Mouse (Mus musculus): ENCODE measurements around the gene Tbx19. TPM values are rescaled to one million over a fixed set of nuclear protein-coding genes. Genes with fewer than 3 reads are reported as not detected.

The Tbx19 gene
- polyA plus RNA-seq, 1 experiment from 2014 or later, result not detected

GRCm38 (mm10) chr1:165110659-165111058, 49.9 kb downstream of the Tbx19 start:
- no peaks in the 10 kb centered on the region for H3K9me3 ChIP-seq
- peaks cover 5% of the 10 kb centered on the region for H3K4me1 ChIP-seq (replicated peaks)
- H3K27me3 ChIP-seq, result no peaks in the 10 kb centered on the region; the same call in 1 of the 2 replicates
- no peak overlapping the region for H3K4me3 ChIP-seq (replicated peaks)
- no peak overlapping the region for H3K4me2 ChIP-seq
- H3K36me3 ChIP-seq, result no peaks in the 10 kb centered on the region
- no peak overlapping the region for H3K27ac ChIP-seq
- H3K9ac ChIP-seq (replicated peaks), result no peak overlapping the region
- ATAC-seq (ENCODE audit: insufficient number of reproducible peaks, insufficient read depth, low FRiP score, low TSS enrichment, low read depth), result no peak
- 62% methylated on average over 2 of the region's 2 CpGs for WGBS

DNA sequence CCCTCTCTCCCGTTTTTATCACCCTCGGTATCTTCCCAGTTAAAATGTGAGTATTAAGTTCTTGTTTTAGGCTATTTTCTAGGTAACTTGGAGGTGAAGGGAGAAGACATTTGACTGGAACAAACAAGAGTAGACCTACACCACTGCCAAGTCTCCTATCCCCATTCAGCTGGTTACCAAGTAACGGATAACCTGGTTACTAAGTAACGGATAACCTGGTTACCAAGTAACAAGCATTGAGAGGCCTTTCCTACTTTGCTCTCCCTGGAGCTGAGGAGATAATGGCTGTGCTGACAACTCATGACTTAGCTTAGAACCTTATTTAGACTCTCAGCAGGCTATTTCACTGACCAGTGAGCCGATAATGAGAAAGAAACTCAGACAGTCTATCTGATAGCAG, 51.4 kb downstream of the Tbx19 start:
- Histone ChIP-seq H3K36me3 (no peaks in the 10 kb centered on the region), H3K4me2 (no peak overlapping the region), H3K27ac (no peak overlapping the region), H3K4me3 (replicated peaks) (no peak overlapping the region), H3K9me3 (no peaks in the 10 kb centered on the region), H3K27me3 (no peaks in the 10 kb centered on the region), H3K4me1 (replicated peaks) (peaks cover 9% of the 10 kb centered on the region), H3K9ac (replicated peaks) (no peak overlapping the region)
- no peak for ATAC-seq (ENCODE audit: insufficient number of reproducible peaks, insufficient read depth, low FRiP score, low TSS enrichment, low read depth)
- WGBS, result 85% methylated on average over 5 of the region's 5 CpGs

GRCm38 (mm10) chr1:165108477-165108876, 52.1 kb downstream of the Tbx19 start:
- ATAC-seq (ENCODE audit: insufficient number of reproducible peaks, insufficient read depth, low FRiP score, low TSS enrichment, low read depth), result no peak
- H3K4me2 ChIP-seq, result no peak overlapping the region

DNA sequence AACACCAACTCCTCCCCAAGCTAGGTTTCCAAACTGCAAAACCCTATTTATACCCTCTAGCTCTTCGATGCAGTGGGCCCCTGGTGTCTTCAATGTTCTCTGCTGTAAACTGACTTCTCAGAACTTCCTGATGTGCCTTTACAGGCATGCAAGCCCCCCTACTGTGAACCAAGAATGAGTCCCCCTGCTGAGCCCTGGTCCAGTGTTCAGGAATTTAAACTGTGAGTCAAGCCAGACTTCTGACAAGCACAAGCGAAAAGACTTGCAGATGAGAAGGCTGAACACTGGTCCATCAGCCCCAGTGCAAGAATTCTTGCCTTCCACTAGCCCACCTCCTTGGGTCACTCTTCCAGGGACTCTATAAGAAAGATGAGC, 54.6 kb downstream of the Tbx19 start:
- no peak overlapping the region for H3K4me3 ChIP-seq (replicated peaks)
- no peak overlapping the region for H3K9ac ChIP-seq (replicated peaks)
- no peak overlapping the region for H3K27ac ChIP-seq
- no peaks in the 10 kb centered on the region for H3K36me3 ChIP-seq
- no peak overlapping the region for H3K4me2 ChIP-seq
- WGBS, result 77% methylated on average over 2 of the region's 2 CpGs
- H3K4me1 ChIP-seq (replicated peaks), result peaks cover 4% of the 10 kb centered on the region; the same call in 1 of the 2 replicates
- H3K27me3 ChIP-seq, result no peaks in the 10 kb centered on the region
- ATAC-seq (ENCODE audit: insufficient number of reproducible peaks, insufficient read depth, low FRiP score, low TSS enrichment, low read depth), result no peak
- no peaks in the 10 kb centered on the region for H3K9me3 ChIP-seq

More at GRCm38 (mm10) chr1:165108477-165108876, 52.1 kb downstream of the Tbx19 start:
- 47% methylated on average over 5 of the region's 5 CpGs for WGBS
- Histone ChIP-seq H3K27me3 (no peaks in the 10 kb centered on the region), H3K4me3 (replicated peaks) (no peak overlapping the region), H3K36me3 (no peaks in the 10 kb centered on the region), H3K9ac (replicated peaks) (no peak overlapping the region), H3K4me1 (replicated peaks) (peaks cover 4% of the 10 kb centered on the region; the same call in 1 of the 2 replicates), H3K27ac (no peak overlapping the region), H3K9me3 (no peaks in the 10 kb centered on the region)

DNA sequence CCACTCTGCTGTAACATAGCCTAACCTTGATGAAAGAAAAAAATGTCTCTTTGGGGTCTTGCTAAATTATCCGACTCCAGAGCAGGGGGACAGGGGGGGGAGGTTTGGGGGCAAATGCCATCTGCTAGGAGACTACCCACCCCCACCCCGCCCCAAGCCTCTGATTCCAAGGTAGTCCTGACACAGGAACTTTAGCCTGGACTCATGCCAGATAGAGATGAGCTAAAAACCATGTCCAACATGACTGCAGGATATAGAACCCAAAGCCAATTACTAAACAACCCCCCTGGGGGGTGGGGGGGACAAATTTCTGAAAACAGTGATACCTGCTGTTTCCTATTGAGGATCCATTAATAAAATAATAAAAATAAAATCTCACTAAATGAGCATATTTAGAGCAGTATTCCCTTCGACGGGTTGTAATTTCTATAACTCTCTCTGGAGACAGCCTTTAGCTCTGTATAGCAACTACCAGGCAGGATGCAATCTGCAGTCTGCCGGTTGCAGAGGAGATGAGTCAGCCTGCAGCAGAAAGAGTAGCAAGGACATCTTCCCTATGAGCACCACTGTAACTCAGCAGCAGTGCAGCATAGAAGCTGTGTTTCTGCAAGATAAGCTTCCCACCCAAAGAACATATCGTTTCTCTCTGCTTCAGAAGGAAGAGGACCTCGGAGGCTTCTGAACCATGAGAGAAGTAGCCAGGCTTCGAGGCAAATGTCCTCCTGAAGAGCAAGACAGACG, 55.1 kb downstream of the Tbx19 start:
- H3K4me3 ChIP-seq (replicated peaks), result no peak overlapping the region
- no peak overlapping the region for H3K27ac ChIP-seq
- WGBS, result 78% methylated on average over 9 of the region's 9 CpGs
- no peaks in the 10 kb centered on the region for H3K36me3 ChIP-seq
- H3K4me2 ChIP-seq, result no peak overlapping the region
- no peaks in the 10 kb centered on the region for H3K9me3 ChIP-seq
- H3K27me3 ChIP-seq, result no peaks in the 10 kb centered on the region
- peaks cover 4% of the 10 kb centered on the region; the same call in 1 of the 2 replicates for H3K4me1 ChIP-seq (replicated peaks)
- no peak for ATAC-seq (ENCODE audit: insufficient number of reproducible peaks, insufficient read depth, low FRiP score, low TSS enrichment, low read depth)
- H3K9ac ChIP-seq (replicated peaks), result no peak overlapping the region

GRCm38 (mm10) chr1:165104707-165105259, 55.8 kb downstream of the Tbx19 start:
- no peak for ATAC-seq (ENCODE audit: insufficient number of reproducible peaks, insufficient read depth, low FRiP score, low TSS enrichment, low read depth)
- H3K27me3 ChIP-seq, result no peaks in the 10 kb centered on the region
- peaks cover 4% of the 10 kb centered on the region; the same call in 1 of the 2 replicates for H3K4me1 ChIP-seq (replicated peaks)
- 76% methylated on average over 7 of the region's 7 CpGs for WGBS
- H3K9ac ChIP-seq (replicated peaks), result no peak overlapping the region
- no peak overlapping the region for H3K4me3 ChIP-seq (replicated peaks)
- H3K9me3 ChIP-seq, result no peaks in the 10 kb centered on the region
- no peak overlapping the region for H3K27ac ChIP-seq
- H3K4me2 ChIP-seq, result no peak overlapping the region
- H3K36me3 ChIP-seq, result no peaks in the 10 kb centered on the region

- Histone ChIP-seq H3K4me1 (replicated peaks) (0 out of 2 replicates have a peak, but pooled peaks cover 3% of the 10 kb centered on the region), H3K36me3 (no peaks in the 10 kb centered on the region), H3K4me3 (replicated peaks) (no peak overlapping the region), H3K4me2 (no peak overlapping the region), H3K9ac (replicated peaks) (no peak overlapping the region), H3K9me3 (no peaks in the 10 kb centered on the region), H3K27me3 (no peaks in the 10 kb centered on the region), H3K27ac (no peak overlapping the region)
- ATAC-seq (ENCODE audit: insufficient number of reproducible peaks, insufficient read depth, low FRiP score, low TSS enrichment, low read depth), result no peak
Observed at GRCm38 (mm10) chr1:165099569-165099968, 61.0 kb downstream of the Tbx19 start.

GRCm38 (mm10) chr1:165094871-165095270, 65.7 kb downstream of the Tbx19 start:
- H3K4me2 ChIP-seq, result no peak overlapping the region

GRCm38 (mm10) chr1:165091721-165092120, 68.9 kb downstream of the Tbx19 start:
- H3K4me3 ChIP-seq (replicated peaks), result peak overlapping the region; percentile 19
- H3K27me3 ChIP-seq, result no peaks in the 10 kb centered on the region
- 7% methylated on average over 15 of the region's 15 CpGs for WGBS
- no peak for ATAC-seq (ENCODE audit: insufficient number of reproducible peaks, insufficient read depth, low FRiP score, low TSS enrichment, low read depth)
- H3K4me1 ChIP-seq (replicated peaks), result 0 out of 2 replicates have a peak, but pooled peaks cover 3% of the 10 kb centered on the region
- no peak overlapping the region for H3K27ac ChIP-seq
- H3K9ac ChIP-seq (replicated peaks), result no peak overlapping the region
- no peaks in the 10 kb centered on the region for H3K36me3 ChIP-seq
- no peaks in the 10 kb centered on the region for H3K9me3 ChIP-seq
- peak overlapping the region; percentile 53 for H3K4me2 ChIP-seq

More at GRCm38 (mm10) chr1:165094871-165095270, 65.7 kb downstream of the Tbx19 start:
- peak; percentile 15; the same call in 1 of the 2 replicates for ATAC-seq (ENCODE audit: insufficient number of reproducible peaks, insufficient read depth, low FRiP score, low TSS enrichment, low read depth)
- WGBS, result 31% methylated on average over 7 of the region's 7 CpGs
- no peak overlapping the region for H3K27ac ChIP-seq
- no peaks in the 10 kb centered on the region for H3K36me3 ChIP-seq
- H3K4me1 ChIP-seq (replicated peaks), result 0 out of 2 replicates have a peak, but pooled peaks cover 3% of the 10 kb centered on the region
- no peaks in the 10 kb centered on the region for H3K9me3 ChIP-seq
- H3K4me3 ChIP-seq (replicated peaks), result no peak overlapping the region
- no peaks in the 10 kb centered on the region for H3K27me3 ChIP-seq
- no peak overlapping the region for H3K9ac ChIP-seq (replicated peaks)

DNA sequence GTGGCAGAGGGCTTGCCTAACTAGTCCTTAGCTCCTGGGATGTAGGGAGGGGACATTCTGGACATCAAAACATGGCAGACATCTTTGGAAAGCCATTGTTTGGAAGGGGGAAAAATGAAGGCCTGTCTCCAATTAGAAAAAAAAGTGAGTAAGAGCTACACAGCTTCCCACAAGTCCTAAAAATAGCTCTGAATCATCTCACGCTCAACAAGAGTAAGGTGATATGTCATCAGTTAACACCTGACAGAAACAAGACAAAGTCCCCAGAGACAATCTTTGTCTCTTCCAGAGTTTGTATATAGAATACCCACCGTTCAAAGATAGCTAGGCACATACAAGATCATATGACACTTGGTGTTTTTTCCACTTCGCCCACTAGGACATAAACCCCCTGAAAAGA, 71.0 kb downstream of the Tbx19 start:
- ATAC-seq (ENCODE audit: insufficient number of reproducible peaks, insufficient read depth, low FRiP score, low TSS enrichment, low read depth), result no peak
- H3K4me1 ChIP-seq (replicated peaks), result no peaks in the 10 kb centered on the region
- no peak overlapping the region for H3K27ac ChIP-seq
- H3K9ac ChIP-seq (replicated peaks), result no peak overlapping the region
- no peak overlapping the region for H3K4me3 ChIP-seq (replicated peaks)
- no peaks in the 10 kb centered on the region for H3K36me3 ChIP-seq
- no peaks in the 10 kb centered on the region for H3K27me3 ChIP-seq
- H3K9me3 ChIP-seq, result no peaks in the 10 kb centered on the region
- WGBS, result 79% methylated on average over 3 of the region's 3 CpGs
- H3K4me2 ChIP-seq, result no peak overlapping the region
